Mouse (Mus musculus) E14TG2a.4 (cell line): ENCODE measurements around the gene Cd300c2.

Experiments
- CTCF ChIP-seq: conservative IDR thresholded peaks from 2 replicates; pipeline ENCODE4 v1.5.1; 2014; ENCODE audit warnings: low read length
- NANOG ChIP-seq: IDR thresholded peaks from 2 replicates; pipeline ENCODE4 v1.6.1; 2014; ENCODE audit warnings: borderline replicate concordance, low read length, mixed read lengths
- POU5F1 ChIP-seq: IDR thresholded peaks from 2 replicates; pipeline ENCODE4 v1.6.1; 2014; ENCODE audit warnings: low read length, borderline replicate concordance

GRCm38 (mm10) chr11:115004070-115004469 is 2.4 kb upstream of the Cd300c2 start:
- TF ChIP-seq CTCF (no peak), NANOG (no peak), POU5F1 (no peak)
